Mouse (Mus musculus) CH12.LX (cell line): ENCODE results near the gene Capn13. TPM values are rescaled to one million over a fixed set of nuclear protein-coding genes. Genes with fewer than 3 reads are reported as not detected.

ENCODE experiments used
- DNase-seq: peaks from one replicate; pipeline ENCODE4 v3.0.0-alpha.2; 2013; ENCODE audit errors: extremely low read depth
- H3K27ac ChIP-seq: 2 replicates; pipeline ENCODE4 v1.5.1; 2012; ENCODE audit warnings: low read depth, mild to moderate bottlenecking, control low read depth, moderate library complexity; ENCODE audit not compliant: insufficient read depth
- H3K27me3 ChIP-seq: replicated peaks from 2 replicates; pipeline ENCODE3; 2012; ENCODE audit warnings: inconsistent platforms
- H3K36me3 ChIP-seq, 2 experiments: replicated peaks in 1 of 2; 2 replicates each; pipeline versions ENCODE3 to v1.6.1; 2012; ENCODE audit warnings: inconsistent platforms in 1 of 2, low read length in 1 of 2, mild to moderate bottlenecking in 1 of 2, mixed read lengths in 1 of 2, moderate library complexity in 1 of 2; ENCODE audit not compliant: control insufficient read depth in 1 of 2, insufficient read depth in 1 of 2
- H3K4me1 ChIP-seq, 2 experiments: 2 replicates each; pipeline ENCODE4 v1.6.1; 2012; ENCODE audit warnings: inconsistent platforms in 1 of 2, moderate library complexity in 1 of 2; ENCODE audit not compliant: insufficient read depth in 2 of 2, control insufficient read depth in 1 of 2
- H3K4me2 ChIP-seq: 2 replicates; pipeline ENCODE4 v1.6.1; 2012; ENCODE audit warnings: low read depth, mild to moderate bottlenecking, control low read depth; ENCODE audit not compliant: poor library complexity, insufficient read depth, severe bottlenecking
- H3K4me3 ChIP-seq, 3 experiments: fragments of 150-350 bp in 1 of 3; sonication (generic) in 1 of 3; replicated peaks in 1 of 3; 2 replicates each; pipeline versions ENCODE3 to v1.5.1; 2011 to 2012; ENCODE audit warnings: low read depth in 2 of 3, low read length in 2 of 3, mild to moderate bottlenecking in 2 of 3, moderate library complexity in 2 of 3, control low read depth in 1 of 3, improper control_type of control experiment in 1 of 3, inconsistent platforms in 1 of 3, mixed read lengths in 1 of 3; ENCODE audit not compliant: poor library complexity in 1 of 3
- H3K79me2 ChIP-seq: replicated peaks from 2 replicates; pipeline ENCODE4 v1.6.1; 2012; ENCODE audit warnings: mild to moderate bottlenecking, moderate library complexity; ENCODE audit not compliant: control insufficient read depth, poor library complexity, insufficient read depth, severe bottlenecking; ENCODE audit errors: extremely low read depth
- H3K9ac ChIP-seq: 2 replicates; pipeline ENCODE4 v1.6.1; 2012; ENCODE audit warnings: low read depth, mild to moderate bottlenecking, control low read depth, moderate library complexity; ENCODE audit not compliant: insufficient read depth
- H3K9me3 ChIP-seq: replicated peaks from 2 replicates; pipeline ENCODE3; 2012; ENCODE audit warnings: low read length, inconsistent platforms, mixed read lengths
- BHLHE40 ChIP-seq: IDR thresholded peaks from 2 replicates; pipeline ENCODE4 v1.6.1; 2011; ENCODE audit warnings: mild to moderate bottlenecking, low read depth, low read length, improper control_type of control experiment
- CHD2 ChIP-seq: IDR thresholded peaks from 2 replicates; pipeline ENCODE4 v1.6.1; 2011; ENCODE audit warnings: low read length, improper control_type of control experiment
- E2F4 ChIP-seq: IDR thresholded peaks from 2 replicates; pipeline ENCODE4 v1.6.1; 2011; ENCODE audit warnings: low read depth, low read length, improper control_type of control experiment; ENCODE audit not compliant: insufficient replicate concordance
- EP300 ChIP-seq: IDR thresholded peaks from 2 replicates; pipeline ENCODE4 v1.6.1; 2011; ENCODE audit warnings: low read length, improper control_type of control experiment
- ETS1 ChIP-seq: conservative IDR thresholded peaks from 2 replicates; pipeline ENCODE4 v1.6.1; 2012; ENCODE audit warnings: low read depth, mild to moderate bottlenecking, inconsistent platforms, low read length, improper control_type of control experiment, moderate library complexity
- IRF4 ChIP-seq: IDR thresholded peaks from 2 replicates; pipeline ENCODE4 v1.6.1; 2014; ENCODE audit warnings: low read depth, mild to moderate bottlenecking, inconsistent platforms, low read length, improper control_type of control experiment
- JUN ChIP-seq: IDR thresholded peaks from 2 replicates; pipeline ENCODE4 v1.6.1; 2011; ENCODE audit warnings: low read depth, mild to moderate bottlenecking, low read length, improper control_type of control experiment, moderate library complexity; ENCODE audit not compliant: insufficient read depth
- JUND ChIP-seq: conservative IDR thresholded peaks from 2 replicates; pipeline ENCODE4 v1.6.1; 2011; ENCODE audit warnings: low read depth, low read length, improper control_type of control experiment
- KAT2A ChIP-seq: IDR thresholded peaks from 2 replicates; pipeline ENCODE4 v1.6.1; 2012; ENCODE audit warnings: low read length, improper control_type of control experiment, inconsistent platforms; ENCODE audit not compliant: insufficient replicate concordance
- MAX ChIP-seq: IDR thresholded peaks from 2 replicates; pipeline ENCODE4 v1.6.1; 2011; ENCODE audit warnings: low read length, improper control_type of control experiment
- MAZ ChIP-seq: IDR thresholded peaks from 2 replicates; pipeline ENCODE4 v1.6.1; 2012; ENCODE audit warnings: low read depth, mild to moderate bottlenecking, inconsistent platforms, low read length, improper control_type of control experiment, moderate library complexity
- MEF2A ChIP-seq: IDR thresholded peaks from 2 replicates; pipeline ENCODE4 v1.6.1; 2014; ENCODE audit warnings: low read depth, mild to moderate bottlenecking, inconsistent platforms, low read length, improper control_type of control experiment, borderline replicate concordance
- MYC ChIP-seq: IDR thresholded peaks from 2 replicates; pipeline ENCODE4 v1.6.1; 2011; ENCODE audit warnings: low read depth, mild to moderate bottlenecking, improper control_type of control experiment, low read length
- NELFE ChIP-seq: IDR thresholded peaks from 2 replicates; pipeline ENCODE4 v1.6.1; 2011; ENCODE audit warnings: low read depth, low read length, improper control_type of control experiment
- PAX5 ChIP-seq: IDR thresholded peaks from 2 replicates; pipeline ENCODE4 v1.6.1; 2012; ENCODE audit warnings: low read length, inconsistent platforms, mixed read lengths
- RCOR1 ChIP-seq: conservative IDR thresholded peaks from 2 replicates; pipeline ENCODE4 v1.6.1; 2012; ENCODE audit warnings: low read depth, mild to moderate bottlenecking, inconsistent platforms, low read length, improper control_type of control experiment
- SIN3A ChIP-seq: IDR thresholded peaks from 2 replicates; pipeline ENCODE4 v1.6.1; 2012; ENCODE audit warnings: low read length, improper control_type of control experiment, inconsistent platforms
- SMC3 ChIP-seq: IDR thresholded peaks from 2 replicates; pipeline ENCODE4 v1.6.1; 2011; ENCODE audit warnings: low read depth, low read length, improper control_type of control experiment
- TBP ChIP-seq: conservative IDR thresholded peaks from 2 replicates; pipeline ENCODE4 v1.6.1; 2011; ENCODE audit warnings: low read depth, low read length, improper control_type of control experiment
- TCF12 ChIP-seq: IDR thresholded peaks from 2 replicates; pipeline ENCODE4 v1.6.1; 2014; ENCODE audit warnings: low read depth, mild to moderate bottlenecking, inconsistent platforms, low read length, improper control_type of control experiment
- ZC3H11A ChIP-seq: IDR thresholded peaks from 2 replicates; pipeline ENCODE4 v1.6.1; 2012; ENCODE audit warnings: low read depth, mild to moderate bottlenecking, inconsistent platforms, low read length, improper control_type of control experiment
- ZKSCAN1 ChIP-seq: IDR thresholded peaks from 2 replicates; pipeline ENCODE4 v1.6.1; 2012; ENCODE audit warnings: low read depth, inconsistent platforms, low read length, improper control_type of control experiment, borderline replicate concordance
- ZMIZ1 ChIP-seq: IDR thresholded peaks from 2 replicates; pipeline ENCODE4 v1.6.1; 2012; ENCODE audit warnings: low read depth, mild to moderate bottlenecking, inconsistent platforms, low read length, improper control_type of control experiment
- dilution Hi-C: fragments of 300-500 bp; cut with MboI; formaldehyde crosslinking; loops from 2 replicates; pipeline ENCODE4 v1.14.3; 2020; ENCODE audit warnings: low sequenced_read_pairs; ENCODE audit not compliant: extremely low pct_unique_long_range_greater_than_20kb, extremely low pct_ligation_motif_present
- in situ Hi-C: fragments of 300-500 bp; cut with MboI; formaldehyde crosslinking; loops from 3 replicates; pipeline ENCODE4 v1.14.3; 2019; ENCODE audit warnings: low sequenced_read_pairs, low pct_ligation_motif_present, low pct_unique_long_range_greater_than_20kb, mixed read lengths
- polyA plus RNA-seq: library from polyadenylated mRNA; unstranded; fragments of >175 nt; gene quantifications from 2 replicates; pipeline ENCODE4 v1.2.1, GENCODE M21; 2012; ENCODE audit warnings: low read depth; ENCODE audit not compliant: insufficient read length
- total RNA-seq, 2 experiments: library from RNA; depleted of rRNA; stranded (reverse); fragments of 300-350 nt in 1 of 2; fragments of >200 nt in 1 of 2; gene quantifications; 2 replicates each; pipeline ENCODE4 v1.2.3; 2012 to 2014

Capn13 gene
- total and polyA plus RNA-seq, 3 experiments, result not detected

DNA sequence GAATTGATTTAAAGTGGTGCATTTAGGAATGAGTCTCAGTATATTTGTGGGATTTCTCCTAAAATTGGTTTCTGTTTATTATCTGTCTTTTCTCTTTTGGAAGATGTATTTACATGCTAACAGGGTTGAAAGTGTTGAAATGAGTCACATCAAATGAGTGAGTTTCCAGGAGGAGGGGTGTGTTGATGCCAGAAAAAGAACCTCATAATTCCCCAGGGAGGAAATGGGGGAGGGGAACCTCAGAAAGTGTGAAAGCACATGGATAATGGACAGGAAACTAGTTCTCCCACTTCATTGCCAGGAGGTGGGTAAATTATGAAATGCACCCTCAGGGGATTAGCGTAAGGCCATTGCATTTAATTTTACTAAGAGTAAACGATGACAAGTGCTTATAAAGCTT is 16.7 kb upstream of the Capn13 start:
- no peaks in the 10 kb centered on the region for H3K27me3 ChIP-seq
- no peaks in the 10 kb centered on the region for H3K9me3 ChIP-seq
- peaks cover 9 to 30% of the 10 kb centered on the region in 2 experiments for H3K4me1 ChIP-seq
- no peak overlapping the region for H3K9ac ChIP-seq
- peak; percentile 93 for DNase-seq
- H3K27ac ChIP-seq, result no peak overlapping the region
- H3K36me3 ChIP-seq, result no peaks in the 10 kb centered on the region
- H3K4me2 ChIP-seq, result peak overlapping the region; percentile 91
- in situ Hi-C loops, result no loop called here
- peak; percentile 95 for TF ChIP-seq MEF2A
- TF ChIP-seq KAT2A, result 0 out of 2 replicates have a peak, but pooled peaks have one; percentile 32
- TF ChIP-seq CHD2, result peak; percentile 85
- TF ChIP-seq SIN3A, result 0 out of 2 replicates have a peak, but pooled peaks have one; percentile 23
- TF ChIP-seq ETS1, result peak; percentile 66; the same call in 1 of the 2 replicates
- peak; percentile 56; the same call in 1 of the 2 replicates for TF ChIP-seq MYC
- no peak for TF ChIP-seq ZKSCAN1
- no peak for TF ChIP-seq E2F4
- TF ChIP-seq BHLHE40, result peak; percentile 79
- peak; percentile 93 for TF ChIP-seq IRF4
- TF ChIP-seq MAZ, result peak; percentile 75; the same call in 1 of the 2 replicates
- TF ChIP-seq RCOR1, result no peak
- peak; percentile 76 for TF ChIP-seq JUN
- no peak for TF ChIP-seq NELFE
- TF ChIP-seq TCF12, result no peak
- TF ChIP-seq JUND, result peak; percentile 90
- TF ChIP-seq ZMIZ1, result no peak
- peak; percentile 92 for TF ChIP-seq EP300
- no peak overlapping the region for H3K4me3 ChIP-seq
- dilution Hi-C loops, result no loop called here
- H3K79me2 ChIP-seq, result no peaks in the 10 kb centered on the region

- DNase-seq, result peak; percentile 52
- H3K27me3 ChIP-seq, result no peaks in the 10 kb centered on the region
- dilution Hi-C loops, result no loop called here
Measured at GRCm38 (mm10) chr17:73416181-73416795, 15.6 kb upstream of the Capn13 start.

More at GRCm38 (mm10) chr17:73416181-73416795, 15.6 kb upstream of the Capn13 start:
- H3K4me3 ChIP-seq, result no peak overlapping the region
- H3K79me2 ChIP-seq, result no peaks in the 10 kb centered on the region
- peak overlapping the region; percentile 34; the same call in 1 of the 2 replicates for H3K4me2 ChIP-seq
- TF ChIP-seq PAX5, result no peak
- TF ChIP-seq EP300, result no peak
- no peak for TF ChIP-seq MAX
- TF ChIP-seq MEF2A, result 0 out of 2 replicates have a peak, but pooled peaks have one; percentile 21
- 0 out of 2 replicates have a peak, but pooled peaks have one; percentile 32 for TF ChIP-seq IRF4
- TF ChIP-seq ZC3H11A, result no peak
- TF ChIP-seq E2F4, result no peak
- no peak for TF ChIP-seq KAT2A
- TF ChIP-seq SMC3, result no peak
- TF ChIP-seq ZKSCAN1, result no peak
- no peak for TF ChIP-seq TBP
- no peak for TF ChIP-seq SIN3A
- in situ Hi-C loops, result no loop called here
- H3K4me1 ChIP-seq, result peaks cover 9 to 38% of the 10 kb centered on the region in 2 experiments
- H3K27ac ChIP-seq, result no peak overlapping the region
- H3K9ac ChIP-seq, result no peak overlapping the region
- H3K9me3 ChIP-seq, result no peaks in the 10 kb centered on the region
- no peaks in the 10 kb centered on the region for H3K36me3 ChIP-seq
